Mouse (Mus musculus) olfactory bulb, adult 2 months (tissue): ENCODE measurements around the gene Ptprn2. TPM values are rescaled to one million over a fixed set of nuclear protein-coding genes. Genes with fewer than 3 reads are reported as not detected.

ENCODE experiments used
- H3K27ac ChIP-seq: fragments of 200-500 bp; 2 replicates; pipeline ENCODE4 v1.5.1; 2012; ENCODE audit warnings: low read depth, low read length; ENCODE audit not compliant: insufficient read depth
- H3K4me1 ChIP-seq: fragments of 200-500 bp; 2 replicates; pipeline ENCODE4 v1.6.1; 2012; ENCODE audit warnings: low read length; ENCODE audit not compliant: control insufficient read depth, insufficient read depth
- H3K4me3 ChIP-seq: fragments of 200-500 bp; 2 replicates; pipeline ENCODE4 v1.5.1; 2012; ENCODE audit warnings: mild to moderate bottlenecking, low read depth, low read length, moderate library complexity; ENCODE audit not compliant: insufficient read depth
- CTCF ChIP-seq: fragments of 200-500 bp; IDR thresholded peaks from 2 replicates; pipeline ENCODE4 v1.5.1; 2012; ENCODE audit warnings: low read depth, mild to moderate bottlenecking, low read length, moderate library complexity; ENCODE audit not compliant: insufficient read depth
- POLR2A ChIP-seq: fragments of 200-500 bp; IDR thresholded peaks from 2 replicates; pipeline ENCODE4 v1.6.1; 2012; ENCODE audit warnings: mild to moderate bottlenecking, low read depth, low read length, moderate library complexity; ENCODE audit not compliant: insufficient read depth
- WGBS: fragments of 180-500 bp; shearing (Covaris S2); methylation state at CpG from one replicate; pipeline ENCODE4 v1.1.7; 2018; 5-methylcytosine and 5-hydroxymethylcytosine counted together
- polyA plus RNA-seq: library from polyadenylated mRNA; stranded (reverse); fragments of >200 nt; gene quantifications from 2 replicates; pipeline ENCODE4 v1.2.4, GENCODE M21; 2012; ENCODE audit warnings: low replicate concordance; ENCODE audit not compliant: missing spikeins, insufficient read depth, insufficient read length

Ptprn2 gene
- polyA plus RNA-seq, 1 experiment = not detected

- no peak overlapping the region for H3K4me3 ChIP-seq
- WGBS = 58% methylated on average over 3 of the region's 3 CpGs
- no peak for TF ChIP-seq CTCF
- TF ChIP-seq POLR2A = no peak
- H3K4me1 ChIP-seq = peaks cover 7% of the 10 kb centered on the region
- no peak overlapping the region for H3K27ac ChIP-seq
These were observed 562.1 kb downstream of the Ptprn2 start for GRCm38 (mm10) chr12:117047384-117048251.

GRCm38 (mm10) chr12:117049829-117050228 is 564.3 kb downstream of the Ptprn2 start:
- H3K4me1 ChIP-seq = peaks cover 17% of the 10 kb centered on the region
- WGBS = 39% methylated on average over 10 of the region's 10 CpGs
- H3K27ac ChIP-seq = no peak overlapping the region
- no peak overlapping the region for H3K4me3 ChIP-seq
- TF ChIP-seq POLR2A (no peak), CTCF (no peak)

GRCm38 (mm10) chr12:117053223-117053850 is 567.8 kb downstream of the Ptprn2 start:
- peaks cover 17% of the 10 kb centered on the region for H3K4me1 ChIP-seq
- no peak for TF ChIP-seq POLR2A
- TF ChIP-seq CTCF = no peak
- WGBS = 82% methylated on average over 9 of the region's 9 CpGs
- peak overlapping the region; percentile 26 for H3K4me3 ChIP-seq
- no peak overlapping the region for H3K27ac ChIP-seq

GRCm38 (mm10) chr12:117053851-117054769 is 568.6 kb downstream of the Ptprn2 start:
- 31% methylated on average over 21 of the region's 21 CpGs for WGBS
- H3K4me1 ChIP-seq = peaks cover 17% of the 10 kb centered on the region
- TF ChIP-seq CTCF (no peak), POLR2A (no peak)
- peak overlapping the region; percentile 26 for H3K4me3 ChIP-seq
- H3K27ac ChIP-seq = no peak overlapping the region

- H3K4me3 ChIP-seq = no peak overlapping the region
- no peak overlapping the region for H3K27ac ChIP-seq
- 79% methylated on average over 10 of the region's 10 CpGs for WGBS
- TF ChIP-seq CTCF (no peak), POLR2A (no peak)
- H3K4me1 ChIP-seq = peaks cover 12% of the 10 kb centered on the region
These were observed 569.5 kb downstream of the Ptprn2 start for GRCm38 (mm10) chr12:117054925-117055570.

GRCm38 (mm10) chr12:117058184-117058958 is 572.9 kb downstream of the Ptprn2 start:
- 97% methylated on average over 6 of the region's 6 CpGs for WGBS
- no peak overlapping the region for H3K27ac ChIP-seq
- H3K4me1 ChIP-seq = peaks cover 12% of the 10 kb centered on the region
- no peak overlapping the region for H3K4me3 ChIP-seq
- TF ChIP-seq POLR2A (no peak), CTCF (no peak)

- H3K4me3 ChIP-seq = no peak overlapping the region
- TF ChIP-seq CTCF = no peak
- TF ChIP-seq POLR2A = no peak
- no peak overlapping the region for H3K27ac ChIP-seq
- WGBS = 93% methylated on average over 7 of the region's 7 CpGs
- H3K4me1 ChIP-seq = peaks cover 6% of the 10 kb centered on the region
These were observed 573.5 kb downstream of the Ptprn2 start for GRCm38 (mm10) chr12:117058975-117059374.
